Mouse (Mus musculus): ENCODE measurements around the gene Cox7a2. TPM values are rescaled to one million over a fixed set of nuclear protein-coding genes. Genes with fewer than 3 reads are reported as not detected.

The Cox7a2 gene
- polyA plus RNA-seq (2015; fragmentation: Illumina TruSeq; extraction: RNeasy Lipid Tissue Mini Kit (QIAGEN cat#74804); ENCODE audit: insufficient read depth, low replicate concordance) = 163 TPM

DNA sequence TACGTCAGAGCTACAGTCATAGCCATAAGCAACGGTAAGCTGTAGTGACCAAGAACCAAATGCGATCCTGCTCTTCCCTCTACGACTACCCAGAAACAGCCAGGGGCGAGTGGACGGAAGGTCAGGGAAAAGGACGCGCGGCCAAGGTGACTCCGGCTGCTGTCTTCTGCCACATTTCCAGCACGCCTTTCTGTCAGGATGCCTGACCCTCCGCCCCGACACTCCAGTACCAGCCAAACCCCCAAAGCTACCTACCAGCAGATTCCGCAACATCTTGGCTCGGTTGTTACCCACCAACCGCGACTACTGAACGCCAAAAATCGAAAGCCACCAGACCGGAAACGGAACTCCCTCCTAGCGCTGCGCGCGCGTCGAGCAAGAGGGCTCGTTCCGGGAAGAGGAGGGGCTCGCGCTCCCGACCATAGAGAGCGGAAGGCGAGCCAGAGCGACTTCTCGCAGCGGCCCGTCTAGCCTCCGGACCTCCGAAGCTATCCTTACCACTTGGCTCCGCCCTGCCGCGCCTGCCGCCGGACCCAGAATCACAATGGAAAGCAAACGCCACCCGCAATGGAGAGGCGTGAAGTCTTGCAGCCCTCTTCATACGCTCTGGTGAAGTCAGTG lies at the start of gene Cox7a2:
Gene Cox7a2 (minus strand): TSS at position 494 of the 621 bp plus-strand sequence.

DNA sequence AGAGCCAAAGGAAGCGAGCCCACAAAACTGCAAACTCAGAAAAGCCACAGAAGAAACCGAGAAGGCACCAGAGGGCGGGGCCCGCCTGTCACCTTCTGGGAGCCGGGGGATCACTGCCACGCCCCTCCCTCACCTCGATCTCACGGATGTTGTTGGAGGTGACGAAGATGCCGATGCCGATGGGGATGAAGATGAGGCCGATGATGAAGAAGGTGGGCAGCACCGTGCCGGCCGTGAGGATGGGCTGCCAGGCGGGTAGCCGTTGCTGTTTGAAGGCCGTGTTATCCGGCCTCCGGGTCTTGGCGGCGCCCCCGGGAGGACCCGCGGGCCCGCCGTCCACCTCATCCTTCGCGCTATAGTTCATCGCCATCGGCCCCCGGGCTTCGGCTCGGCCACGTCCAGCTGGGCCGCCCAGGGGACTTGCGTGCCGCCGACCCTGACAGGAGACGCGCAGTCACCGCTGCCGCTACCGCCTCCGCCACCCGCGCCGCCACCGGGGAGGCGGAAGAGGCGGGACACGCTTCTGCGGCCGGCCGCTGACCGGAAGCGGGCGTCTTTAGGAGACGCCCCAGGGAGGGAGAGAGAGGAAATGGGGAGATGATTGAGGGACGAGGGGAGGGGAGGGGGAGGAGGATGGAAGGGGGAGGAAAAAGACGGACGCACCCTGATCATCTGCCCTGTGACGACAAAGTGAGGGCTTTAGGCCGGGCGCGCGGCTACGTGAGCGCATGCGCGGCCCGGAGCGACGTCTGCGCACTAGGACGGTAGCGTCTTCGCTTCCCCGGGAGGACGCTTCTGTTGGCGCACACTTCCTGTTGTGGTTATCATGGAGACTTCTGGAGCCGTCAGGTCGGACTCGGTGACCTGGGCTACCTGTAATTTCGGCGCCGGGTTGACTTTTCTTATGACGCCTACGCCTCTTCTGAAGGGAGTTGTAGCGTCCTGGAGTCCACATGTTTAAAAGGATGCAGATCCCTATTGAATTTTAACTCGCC lies 33.5 kb upstream of the Cox7a2 start, which contains the start of gene Tmem30a:
Gene Tmem30a (minus strand): TSS at position 667 of the 995 bp plus-strand sequence.

DNA sequence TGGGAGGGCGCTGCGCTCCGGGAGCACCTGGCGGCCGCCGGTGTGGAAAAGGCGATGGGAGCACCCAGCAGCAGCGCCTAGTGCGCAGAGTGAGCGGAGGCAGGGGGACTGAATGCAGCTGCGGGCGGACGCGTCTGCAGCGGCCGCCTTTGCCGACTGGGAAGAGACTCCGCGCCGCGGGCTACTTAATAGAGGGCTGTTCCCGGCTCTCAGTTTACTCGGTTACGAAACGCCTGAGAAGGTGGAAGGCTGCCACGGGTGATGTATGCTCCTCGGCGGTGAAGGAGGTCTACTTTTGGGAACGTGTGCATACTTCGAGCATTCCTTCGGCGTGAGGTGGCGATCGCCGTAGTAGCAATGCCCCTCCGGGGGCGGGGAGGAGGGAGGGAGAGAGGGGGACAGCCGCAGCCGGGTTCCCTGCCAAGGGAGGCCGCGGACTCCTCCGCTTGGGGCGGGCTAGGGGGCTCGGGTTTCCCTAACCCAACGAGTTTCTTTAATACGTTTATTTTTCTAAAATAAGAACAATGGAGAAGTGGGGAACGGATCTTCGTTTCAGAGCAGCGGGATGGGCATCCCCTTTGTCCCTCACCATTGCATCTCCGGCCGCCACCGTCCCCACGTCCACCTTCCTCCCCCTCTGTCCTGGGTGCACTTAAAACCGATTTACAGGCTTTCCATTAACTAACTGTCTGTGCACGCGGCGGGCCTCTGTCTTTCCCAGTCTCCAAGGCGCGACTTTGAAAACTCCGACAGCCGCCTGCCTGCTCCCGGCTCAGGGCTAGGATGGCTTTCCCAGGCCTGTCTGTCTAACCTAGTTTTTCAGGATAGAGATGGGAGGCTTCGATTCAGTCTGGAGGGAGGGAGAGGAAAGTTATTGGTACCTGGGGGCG lies 41.0 kb downstream of the Cox7a2 start, which contains the start of gene Col12a1:
Gene Col12a1 (minus strand): TSS at position 351 of the 890 bp plus-strand sequence.

Other genes with a start within 250 kb of the Cox7a2 start
- 5.5 TPM for gene Col12a1, start 41.0 kb downstream of the Cox7a2 start, polyA plus RNA-seq (2015; fragmentation: Illumina TruSeq; extraction: RNeasy Lipid Tissue Mini Kit (QIAGEN cat#74804); ENCODE audit: insufficient read depth, low replicate concordance)
- 141 TPM for gene Tmem30a, start 33.6 kb upstream of the Cox7a2 start, polyA plus RNA-seq (2015; fragmentation: Illumina TruSeq; extraction: RNeasy Lipid Tissue Mini Kit (QIAGEN cat#74804); ENCODE audit: insufficient read depth, low replicate concordance)